9 mouse cellular contexts compared by ENCODE assay signal in the genomic region with DNA sequence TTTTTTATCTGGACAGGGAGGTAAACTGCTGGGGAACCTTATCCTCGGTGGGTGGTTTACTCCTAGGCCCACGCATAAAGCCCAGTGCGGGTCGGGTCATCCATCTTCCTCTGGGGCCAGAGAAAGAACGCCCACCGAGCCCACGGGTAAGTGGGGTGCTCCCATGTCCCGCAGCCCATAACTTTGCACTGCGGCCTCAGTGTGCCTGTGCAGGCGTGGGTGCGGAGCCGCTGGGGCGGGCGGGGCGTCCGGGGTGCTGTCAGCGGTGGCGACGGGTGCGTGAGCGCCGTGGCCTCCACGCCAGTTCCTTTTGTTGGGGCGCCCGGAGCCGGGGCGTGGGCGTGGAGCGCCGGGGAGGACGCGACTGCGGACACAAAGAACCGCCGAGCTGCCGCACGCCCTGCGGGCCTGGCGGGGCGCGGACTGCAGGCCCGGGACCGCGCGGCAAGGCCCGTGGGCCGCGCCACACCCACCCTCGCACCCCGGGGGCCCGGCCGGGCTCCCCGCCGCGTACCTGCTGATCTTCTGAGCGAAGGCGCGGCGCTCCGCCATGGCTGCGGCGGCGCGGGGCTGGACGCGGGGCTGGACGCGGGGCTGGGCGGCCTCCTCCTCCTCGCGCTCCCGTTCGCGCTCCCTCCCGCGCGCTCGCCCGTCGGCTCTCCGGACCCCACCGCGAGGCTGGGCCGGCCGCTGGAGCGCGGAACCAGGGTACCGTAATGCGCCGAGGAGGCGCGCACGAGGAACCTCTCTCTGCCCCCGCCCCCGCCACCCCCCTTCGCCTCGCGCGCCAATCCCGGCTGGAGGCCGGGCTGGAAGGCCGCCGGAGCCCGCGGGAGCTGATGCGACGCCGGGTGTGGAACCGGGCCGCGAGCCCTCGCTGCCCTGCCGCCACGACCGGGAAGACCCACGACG. TPM values are rescaled to one million over a fixed set of nuclear protein-coding genes. Genes with fewer than 3 reads are reported as not detected.
A peak's percentile ranks its signal among the peaks of the same experiment; 100 is the strongest.
DNase-seq lines count a peak whose midpoint lies in the region; ATAC-seq lines count a peak whose summit lies in the region.
"Had no signal": no experiment of that assay in that cellular context is flagged by ENCODE, and none has a peak within 500 bp of the region (broad histone marks: within the 10 kb centered on the region; RNA-seq: fewer than 3 reads in every experiment).

Gene Dock7 (minus strand): TSS at position 705 of the 912 bp plus-strand sequence.

- ATAC-seq in erythroid progenitor cell, adult 5-6 weeks (replicated peaks; ENCODE audit: low FRiP score, poor library complexity, severe bottlenecking): peak; percentile 71
- ATAC-seq in heart, embryonic 11.5 days (replicated peaks; ENCODE audit: insufficient number of reproducible peaks, low FRiP score, low TSS enrichment): peak; percentile 91
- ATAC-seq in kidney, embryonic 15.5 days (replicated peaks; ENCODE audit: low FRiP score): peak; percentile 96
- peak; percentile 93 for ATAC-seq in limb, embryonic 15.5 days (ENCODE audit: insufficient number of reproducible peaks, low FRiP score, low TSS enrichment, low read depth)
- peak; percentile 94 for ATAC-seq in midbrain, embryonic 16.5 days

- no peaks in the 10 kb centered on the region for H3K27me3 ChIP-seq in heart, embryonic 11.5 days (ENCODE audit: control insufficient read depth, insufficient read depth, low read length)
- no peaks in the 10 kb centered on the region for H3K27me3 ChIP-seq in kidney, embryonic 15.5 days
- no peaks in the 10 kb centered on the region for H3K27me3 ChIP-seq in limb, embryonic 15.5 days
- H3K27me3 ChIP-seq in midbrain, embryonic 16.5 days (ENCODE audit: control insufficient read depth, insufficient read depth, low read depth, low read length): no peaks in the 10 kb centered on the region
- H3K27me3 ChIP-seq: CH12.LX had no signal

- no peaks in the 10 kb centered on the region for H3K9me3 ChIP-seq in heart, embryonic 11.5 days (replicated peaks; ENCODE audit: control insufficient read depth, low read length)
- H3K9me3 ChIP-seq in kidney, embryonic 15.5 days (replicated peaks): no peaks in the 10 kb centered on the region
- H3K9me3 ChIP-seq in limb, embryonic 15.5 days: no peaks in the 10 kb centered on the region
- H3K9me3 ChIP-seq in midbrain, embryonic 16.5 days (replicated peaks; ENCODE audit: control insufficient read depth, low read length, poor library complexity, severe bottlenecking): no peaks in the 10 kb centered on the region

- H3K4me2 ChIP-seq in heart, embryonic 11.5 days: peak within 1 kb of the TSS; percentile 88
- H3K4me2 ChIP-seq in kidney, embryonic 15.5 days: peak within 1 kb of the TSS; percentile 83
- peak within 1 kb of the TSS; percentile 78 for H3K4me2 ChIP-seq in limb, embryonic 15.5 days
- peak within 1 kb of the TSS; percentile 67 for H3K4me2 ChIP-seq in midbrain, embryonic 16.5 days (ENCODE audit: low read length)

- WGBS in heart, embryonic 11.5 days (ENCODE audit: insufficient replicate concordance): under 1% methylated on average over 63 of the region's 117 CpGs
- WGBS in kidney, embryonic 15.5 days: under 1% methylated on average over 103 of the region's 117 CpGs
- under 1% methylated on average over 96 of the region's 117 CpGs for WGBS in limb, embryonic 15.5 days
- WGBS in midbrain, embryonic 16.5 days: under 1% methylated on average over 88 of the region's 117 CpGs

- peaks cover 28% of the 10 kb centered on the region for H3K4me1 ChIP-seq in heart, embryonic 11.5 days (ENCODE audit: control insufficient read depth, insufficient read depth, low read length)
- peaks cover 41% of the 10 kb centered on the region for H3K4me1 ChIP-seq in kidney, embryonic 15.5 days
- peaks cover 23% of the 10 kb centered on the region for H3K4me1 ChIP-seq in limb, embryonic 15.5 days
- peaks cover 36% of the 10 kb centered on the region for H3K4me1 ChIP-seq in midbrain, embryonic 16.5 days (ENCODE audit: control insufficient read depth, insufficient read depth, low read length)

- peak within 1 kb of the TSS; percentile 97 for H3K4me3 ChIP-seq in heart, embryonic 11.5 days (ENCODE audit: low read depth, low read length)
- peak within 1 kb of the TSS; percentile 93 for H3K4me3 ChIP-seq in kidney, embryonic 15.5 days (replicated peaks)
- peak within 1 kb of the TSS; percentile 95 for H3K4me3 ChIP-seq in limb, embryonic 15.5 days
- H3K4me3 ChIP-seq in midbrain, embryonic 16.5 days (ENCODE audit: low read depth, low read length): peak within 1 kb of the TSS; percentile 87

- DNase-seq in 416B (ENCODE audit: low read depth): peak; percentile 65
- peak; percentile 11 for DNase-seq in c-Kit-negative CD71-positive TER-119-positive erythroid progenitor cells, embryonic 14.5 days (ENCODE audit: low read depth, low spot score)
- DNase-seq in spleen, postnatal 36 days (ENCODE audit: low spot score in 2 of 2): peak; percentile 11 to 29

- 0 out of 2 replicates have a peak within 1 kb of the TSS, but pooled peaks have one; percentile 29 for H3K27ac ChIP-seq in heart, embryonic 11.5 days (ENCODE audit: low read depth, low read length)
- H3K27ac ChIP-seq in kidney, embryonic 15.5 days: peak within 1 kb of the TSS; percentile 85
- H3K27ac ChIP-seq in limb, embryonic 15.5 days: peak within 1 kb of the TSS; percentile 85
- peak within 1 kb of the TSS; percentile 96 for H3K27ac ChIP-seq in midbrain, embryonic 16.5 days (ENCODE audit: low read length)

- no peaks in the 10 kb centered on the region for H3K36me3 ChIP-seq in heart, embryonic 11.5 days (ENCODE audit: control insufficient read depth, insufficient read depth, low read length)
- H3K36me3 ChIP-seq in kidney, embryonic 15.5 days: no peaks in the 10 kb centered on the region
- H3K36me3 ChIP-seq in limb, embryonic 15.5 days: no peaks in the 10 kb centered on the region
- H3K36me3 ChIP-seq in midbrain, embryonic 16.5 days (ENCODE audit: control insufficient read depth, insufficient read depth, low read length): no peaks in the 10 kb centered on the region

- peak within 1 kb of the TSS; percentile 97 for H3K9ac ChIP-seq in heart, embryonic 11.5 days (ENCODE audit: low read depth, low read length)
- peak within 1 kb of the TSS; percentile 95 for H3K9ac ChIP-seq in kidney, embryonic 15.5 days
- peak within 1 kb of the TSS; percentile 96 for H3K9ac ChIP-seq in limb, embryonic 15.5 days
- peak within 1 kb of the TSS; percentile 99 for H3K9ac ChIP-seq in midbrain, embryonic 16.5 days (ENCODE audit: low read depth, low read length)

RNA-seq across cellular contexts. Expression of gene Dock7, which starts in this region (rescaled TPM):
- 2.5 and 5.8 TPM in 2 replicates for total RNA-seq in erythroid progenitor cell, adult 5-6 weeks (2015; ENCODE audit: low replicate concordance)
- total RNA-seq in erythroid progenitor cell, adult 5-6 weeks (2017; ENCODE audit: low replicate concordance): 5.6 and 11.2 TPM in 2 replicates
- 41.6 and 47.6 TPM in 2 replicates for polyA plus RNA-seq in heart, embryonic 11.5 days (2014; fragmentation: Nextera tagmentation; extraction: Ambion mirVana)
- 55.4 and 60.1 TPM in 2 replicates for polyA plus RNA-seq in kidney, embryonic 15.5 days (2015; fragmentation: Nextera tagmentation; extraction: Ambion mirVana)
- 40.4 and 45.9 TPM in 2 replicates for polyA plus RNA-seq in limb, embryonic 15.5 days (2015; fragmentation: Nextera tagmentation; extraction: Ambion mirVana)
- 64.4 and 74.4 TPM in 2 replicates for polyA plus RNA-seq in midbrain, embryonic 16.5 days (2015; fragmentation: Nextera tagmentation; extraction: Ambion mirVana)

Comparison
In these comparisons a context has a peak if more than half of its experiments do, and no peak if none do; other contexts are left out.
1. Peak in every context shown above with its lines: DNase-seq, ATAC-seq, H3K4me3 ChIP-seq and H3K27ac ChIP-seq.
2. DNase-seq: peak in every context shown above with its lines; median percentile 65 in 416B; 20 in spleen, postnatal 36 days; 11 in c-Kit-negative CD71-positive TER-119-positive erythroid progenitor cells, embryonic 14.5 days.
3. H3K27ac ChIP-seq: peak in every context shown above with its lines; median percentile 96 in midbrain, embryonic 16.5 days; 85 in kidney, embryonic 15.5 days; 85 in limb, embryonic 15.5 days; 29 in heart, embryonic 11.5 days.